Mouse (Mus musculus) megakaryocyte, embryonic 14.5 days (primary cell): ENCODE measurements around the gene Hist1h2bf. TPM values are rescaled to one million over a fixed set of nuclear protein-coding genes. Genes with fewer than 3 reads are reported as not detected.
A peak's percentile ranks its signal among the peaks of the same experiment; 100 is the strongest.
"Not testable (repeated sequence)": the region's sequence is repeated elsewhere in the genome, so short reads cannot be mapped to it uniquely, and the experiment has no call there.

Experiments
- H3K27me3 ChIP-seq: replicated peaks from 2 replicates; pipeline ENCODE3; 2012; ENCODE audit warnings: inconsistent platforms
- H3K36me3 ChIP-seq: replicated peaks from 2 replicates; pipeline ENCODE3; 2012; ENCODE audit warnings: low read length, inconsistent platforms, mixed read lengths
- H3K4me1 ChIP-seq: 2 replicates; pipeline ENCODE4 v1.6.1; 2012; ENCODE audit warnings: inconsistent platforms
- H3K4me3 ChIP-seq: replicated peaks from 2 replicates; pipeline ENCODE3; 2012; ENCODE audit warnings: moderate library complexity, mild to moderate bottlenecking, inconsistent platforms
- H3K9me3 ChIP-seq: 2 replicates; pipeline ENCODE4 v1.6.1; 2012; ENCODE audit warnings: inconsistent platforms
- FLI1 ChIP-seq: IDR thresholded peaks from 2 replicates; pipeline ENCODE4 v1.6.1; 2012; ENCODE audit warnings: low read length, inconsistent platforms, mixed read lengths
- GATA1 ChIP-seq: IDR thresholded peaks from 3 replicates; pipeline ENCODE4 v1.6.1; 2012; ENCODE audit warnings: mixed read lengths, low read length, inconsistent platforms, borderline replicate concordance
- polyA plus RNA-seq: library from polyadenylated mRNA; stranded (reverse); fragments of >175 nt; gene quantifications from 2 replicates; pipeline ENCODE4 v1.2.3, GENCODE M21; 2012; ENCODE audit warnings: low replicate concordance; ENCODE audit not compliant: insufficient read depth

The Hist1h2bf gene
- polyA plus RNA-seq, 1 experiment: 7.6 TPM

GRCm38 (mm10) chr13:23534368-23535131 is 39.4 kb downstream of the Hist1h2bf start:
- Histone ChIP-seq H3K27me3 (no peaks in the 10 kb centered on the region), H3K4me3 (peak overlapping the region; percentile 95), H3K4me1 (peaks cover 61% of the 10 kb centered on the region), H3K36me3 (no peaks in the 10 kb centered on the region), H3K9me3 (no peaks in the 10 kb centered on the region)
- no peak for TF ChIP-seq GATA1
- no peak for TF ChIP-seq FLI1

DNA sequence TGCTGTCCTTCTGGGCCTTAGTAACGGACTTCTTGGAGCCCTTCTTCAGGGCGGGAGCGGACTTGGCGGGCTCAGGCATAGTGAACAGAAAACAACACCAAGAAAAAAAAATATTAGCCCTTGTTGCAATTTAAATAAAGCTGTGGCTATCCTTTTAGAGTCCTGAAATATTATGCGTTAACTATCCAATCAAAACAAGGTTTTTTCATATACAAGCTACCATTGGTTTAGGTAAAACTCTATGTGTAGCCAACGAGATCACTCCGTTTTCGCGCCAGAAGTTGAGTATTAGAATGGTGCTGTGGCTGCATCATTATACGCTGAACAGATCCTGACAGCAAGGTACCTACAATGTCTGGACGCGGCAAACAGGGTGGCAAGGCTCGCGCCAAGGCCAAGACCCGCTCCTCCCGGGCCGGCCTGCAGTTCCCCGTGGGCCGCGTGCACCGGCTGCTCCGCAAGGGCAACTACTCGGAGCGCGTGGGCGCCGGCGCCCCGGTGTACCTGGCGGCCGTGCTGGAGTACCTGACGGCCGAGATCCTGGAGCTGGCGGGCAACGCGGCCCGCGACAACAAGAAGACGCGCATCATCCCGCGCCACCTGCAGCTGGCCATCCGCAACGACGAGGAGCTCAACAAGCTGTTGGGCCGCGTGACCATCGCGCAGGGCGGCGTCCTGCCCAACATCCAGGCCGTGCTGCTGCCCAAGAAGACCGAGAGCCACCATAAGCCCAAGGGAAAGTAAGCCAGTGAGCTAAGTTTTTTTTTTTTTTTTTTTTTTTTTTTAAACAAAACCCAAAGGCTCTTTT is 40.2 kb downstream of the Hist1h2bf start, which contains the start of gene Hist1h2af:
Hist1h2af (plus strand) TSS at position 347 of the 808 bp plus-strand sequence.
- H3K9me3 ChIP-seq: not testable (repeated sequence)
- H3K4me1 ChIP-seq: peaks cover 59% of the 10 kb centered on the region

GRCm38 (mm10) chr13:23532262-23533075 is 41.5 kb downstream of the Hist1h2bf start:
- TF ChIP-seq GATA1 (no peak), FLI1 (no peak)
- Histone ChIP-seq H3K4me1 (peaks cover 52% of the 10 kb centered on the region), H3K27me3 (no peaks in the 10 kb centered on the region), H3K36me3 (no peaks in the 10 kb centered on the region), H3K9me3 (no peaks in the 10 kb centered on the region), H3K4me3 (peak overlapping the region; percentile 91)

More for the DNA sequence above, 40.2 kb downstream of the Hist1h2bf start, which contains the start of gene Hist1h2af:
- not testable (repeated sequence) for H3K27me3 ChIP-seq, H3K36me3 ChIP-seq
- peak within 1 kb of the TSS; percentile 95 for H3K4me3 ChIP-seq

- Histone ChIP-seq H3K4me1 (peaks cover 50% of the 10 kb centered on the region), H3K27me3 (no peaks in the 10 kb centered on the region), H3K36me3 (no peaks in the 10 kb centered on the region), H3K4me3 (peak within 1 kb of the TSS; percentile 91), H3K9me3 (no peaks in the 10 kb centered on the region)
- TF ChIP-seq GATA1 (no peak), FLI1 (no peak)
These were observed 42.8 kb downstream of the Hist1h2bf start, which contains the start of gene Hist1h4h for GRCm38 (mm10) chr13:23530901-23531875. Hist1h4h (plus strand) TSS chr13:23531050.

DNA sequence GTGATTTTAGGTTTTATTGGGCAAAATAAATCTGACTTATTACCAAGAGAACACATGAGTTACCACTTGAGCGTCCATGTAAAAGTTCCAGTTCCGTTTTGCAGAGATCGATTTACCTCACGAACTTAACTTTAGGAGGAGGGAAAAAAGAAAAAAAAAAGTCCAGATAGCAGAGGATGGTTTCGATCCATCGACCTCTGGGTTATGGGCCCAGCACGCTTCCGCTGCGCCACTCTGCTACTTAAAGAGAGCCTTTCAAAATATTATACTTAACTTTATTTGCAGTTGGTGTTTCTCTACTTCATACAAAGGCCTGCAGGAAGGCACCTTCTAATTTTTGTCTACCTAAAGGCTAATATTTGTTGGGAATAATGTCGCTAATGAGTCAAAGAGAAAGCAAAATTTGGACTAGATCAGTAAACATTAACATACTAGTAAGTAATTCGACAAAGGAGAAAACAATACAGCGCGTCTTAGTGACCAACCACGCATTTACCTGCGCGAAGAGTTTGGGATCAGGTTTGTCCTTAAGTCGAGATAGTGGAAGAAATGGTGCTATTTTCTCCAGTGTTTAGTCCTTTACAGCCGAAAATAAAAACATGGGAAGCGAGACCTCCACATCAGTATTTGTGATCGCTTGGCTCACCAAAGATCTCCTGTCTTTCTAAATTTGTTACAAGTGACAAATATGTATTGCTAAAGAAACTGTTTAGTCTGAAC is 43.7 kb downstream of the Hist1h2bf start:
- H3K9me3 ChIP-seq: no peaks in the 10 kb centered on the region
- TF ChIP-seq GATA1: no peak
- no peak for TF ChIP-seq FLI1
- peaks cover 56% of the 10 kb centered on the region for H3K4me1 ChIP-seq
- H3K27me3 ChIP-seq: no peaks in the 10 kb centered on the region
- no peaks in the 10 kb centered on the region for H3K36me3 ChIP-seq
- H3K4me3 ChIP-seq: peak overlapping the region; percentile 91

DNA sequence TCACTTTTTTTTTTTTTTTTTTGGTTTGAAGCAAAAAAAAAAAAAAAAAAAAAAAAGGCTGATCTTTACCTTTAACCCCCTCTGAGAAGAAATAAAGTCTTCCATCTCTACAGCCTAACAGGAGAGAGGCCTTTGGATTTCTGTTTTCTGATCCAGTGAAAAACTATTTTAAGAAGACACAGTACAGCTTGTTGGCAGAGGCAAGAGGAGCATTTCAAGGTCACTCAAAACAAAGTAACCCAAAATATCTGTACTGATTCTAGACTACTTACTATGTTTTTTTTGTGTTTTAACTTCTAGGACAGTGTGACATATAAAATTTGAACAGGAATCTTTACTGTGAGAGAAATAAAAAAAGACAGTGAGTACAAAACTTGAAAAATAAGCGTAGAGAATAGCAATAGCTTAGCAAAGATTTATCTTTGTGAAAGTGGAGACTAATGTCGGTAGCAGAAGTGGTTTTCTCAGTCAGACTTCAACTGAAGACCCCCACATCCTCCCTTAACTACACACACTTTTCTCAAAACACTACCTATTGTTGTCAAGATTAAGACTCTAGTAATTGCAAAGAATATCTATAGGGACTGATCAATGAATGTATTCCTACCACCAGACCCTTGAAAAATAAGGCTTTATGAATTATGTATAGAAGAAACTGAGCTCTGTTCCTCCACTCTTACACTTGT is 44.4 kb downstream of the Hist1h2bf start:
- no peaks in the 10 kb centered on the region for H3K36me3 ChIP-seq
- TF ChIP-seq GATA1 (no peak), FLI1 (no peak)
- H3K27me3 ChIP-seq: no peaks in the 10 kb centered on the region
- H3K4me1 ChIP-seq: peaks cover 55% of the 10 kb centered on the region
- peak overlapping the region; percentile 91 for H3K4me3 ChIP-seq
- H3K9me3 ChIP-seq: no peaks in the 10 kb centered on the region

- Histone ChIP-seq H3K4me1 (peaks cover 57% of the 10 kb centered on the region), H3K4me3 (no peak overlapping the region), H3K36me3 (no peaks in the 10 kb centered on the region), H3K27me3 (no peaks in the 10 kb centered on the region), H3K9me3 (no peaks in the 10 kb centered on the region)
- TF ChIP-seq FLI1 (no peak), GATA1 (no peak)
These were observed 45.0 kb downstream of the Hist1h2bf start for GRCm38 (mm10) chr13:23529005-23529404.

- H3K4me1 ChIP-seq: peaks cover 62% of the 10 kb centered on the region
- TF ChIP-seq FLI1 (no peak), GATA1 (no peak)
These were observed 47.7 kb downstream of the Hist1h2bf start for GRCm38 (mm10) chr13:23526312-23526711.

More at GRCm38 (mm10) chr13:23526312-23526711, 47.7 kb downstream of the Hist1h2bf start:
- no peaks in the 10 kb centered on the region for H3K9me3 ChIP-seq
- H3K36me3 ChIP-seq: no peaks in the 10 kb centered on the region
- peak overlapping the region; percentile 88 for H3K4me3 ChIP-seq
- H3K27me3 ChIP-seq: no peaks in the 10 kb centered on the region
